In genomic region chr16:42305934-42306701, GRCm38 (mm10) we compare ENCODE assay signal across 8 mouse cellular contexts. TPM values are rescaled to one million over a fixed set of nuclear protein-coding genes. Genes with fewer than 3 reads are reported as not detected.
A peak's percentile ranks its signal among the peaks of the same experiment; 100 is the strongest.
DNase-seq lines count a peak whose midpoint lies in the region; ATAC-seq and TF ChIP-seq lines count a peak whose summit lies in the region.

No protein-coding gene starts in this region.

- H3K27ac ChIP-seq in layer of hippocampus, adult 2 months, result no peak overlapping the region
- no peak overlapping the region for H3K27ac ChIP-seq in liver, embryonic 15.5 days (replicated peaks)

- H3K4me1 ChIP-seq in liver, embryonic 15.5 days (replicated peaks), result no peaks in the 10 kb centered on the region

- no peaks in the 10 kb centered on the region for H3K27me3 ChIP-seq in liver, embryonic 15.5 days

- DNase-seq in layer of hippocampus, adult 2 months (ENCODE audit: low spot score in 2 of 2), result no peak
- DNase-seq in layer of hippocampus, adult 9-11 months, result no peak
- DNase-seq in embryo, embryonic 11.5 days (ENCODE audit: low read depth, low spot score), result peak; percentile 48
- peak; percentile 34 to 50 for DNase-seq in heart, postnatal 10 days
- DNase-seq in skeletal muscle tissue, adult 2 months (ENCODE audit: low read depth, low spot score), result peak; percentile 13
- DNase-seq in layer of hippocampus, adult 18-20 months (ENCODE audit: low spot score in 2 of 2), result no peak
- no peak for DNase-seq in adrenal gland, postnatal 25 days

- peak; percentile 31; the same call in 1 of the 2 replicates for ATAC-seq in liver, embryonic 15.5 days (ENCODE audit: insufficient read depth)

- TF ChIP-seq CTCF in layer of hippocampus, adult 2 months (conservative IDR thresholded peaks at IDR 0.05), result peak; percentile 30

- H3K4me2 ChIP-seq in liver, embryonic 15.5 days, result 0 out of 2 replicates have a peak overlapping the region, but pooled peaks have one; percentile 13

- H3K9me3 ChIP-seq in liver, embryonic 15.5 days (replicated peaks), result no peaks in the 10 kb centered on the region

- intact Hi-C loops in heart, postnatal 10 days (cut with DNase I), result no loop called here

- H3K36me3 ChIP-seq in liver, embryonic 15.5 days (replicated peaks), result no peaks in the 10 kb centered on the region

- 4% methylated on average over 14 of the region's 14 CpGs for WGBS in liver, embryonic 15.5 days (ENCODE audit: insufficient replicate concordance)

- peak overlapping the region; percentile 35 for H3K4me3 ChIP-seq in layer of hippocampus, adult 2 months
- H3K4me3 ChIP-seq in liver, embryonic 15.5 days (replicated peaks), result no peak overlapping the region

- H3K9ac ChIP-seq in liver, embryonic 15.5 days, result no peak overlapping the region

RNA-seq across cellular contexts. Expression of gene Gap43, which starts 34.3 kb away (rescaled TPM):
- total RNA-seq in layer of hippocampus, adult 2 months (2021), result 100 to 1,000 TPM; 198 to 210 TPM
- 1 to 10 TPM; 1.7 to 2.5 TPM for total RNA-seq in heart, postnatal 10 days (2021)
- 2.5 and 2.8 TPM in 2 replicates for polyA plus RNA-seq in liver, embryonic 15.5 days (2015; fragmentation: Nextera tagmentation; extraction: Ambion mirVana)
- 100 to 1,000 TPM; 188 to 212 TPM for total RNA-seq in layer of hippocampus, adult 18-20 months (2021)
- 1.1 and 1.2 TPM in 2 replicates for total RNA-seq in adrenal gland, postnatal 25 days (2021)

Comparison
In these comparisons a context has a peak if more than half of its experiments do, and no peak if none do; other contexts are left out.
1. DNase-seq: peak in embryo, embryonic 11.5 days (single experiment), heart, postnatal 10 days (2 of 2) and skeletal muscle tissue, adult 2 months (single experiment); none in layer of hippocampus, adult 2 months (0 of 2), layer of hippocampus, adult 9-11 months (single experiment), layer of hippocampus, adult 18-20 months (0 of 2) and adrenal gland, postnatal 25 days (single experiment).
2. RNA of gene Gap43, which starts 34.3 kb away (total RNA-seq): 188 to 212 TPM in layer of hippocampus, adult 18-20 months and 198 to 210 TPM in layer of hippocampus, adult 2 months; 1.7 to 2.5 TPM in heart, postnatal 10 days and 1.1 to 1.2 TPM in adrenal gland, postnatal 25 days; every median in the first group is over 10 times any median in the second.